Mouse (Mus musculus): ENCODE measurements around the gene Acta2. TPM values are rescaled to one million over a fixed set of nuclear protein-coding genes. Genes with fewer than 3 reads are reported as not detected.

Gene Acta2
- polyA plus RNA-seq, 1 experiment from 2014 or later: 18.6 TPM

DNA sequence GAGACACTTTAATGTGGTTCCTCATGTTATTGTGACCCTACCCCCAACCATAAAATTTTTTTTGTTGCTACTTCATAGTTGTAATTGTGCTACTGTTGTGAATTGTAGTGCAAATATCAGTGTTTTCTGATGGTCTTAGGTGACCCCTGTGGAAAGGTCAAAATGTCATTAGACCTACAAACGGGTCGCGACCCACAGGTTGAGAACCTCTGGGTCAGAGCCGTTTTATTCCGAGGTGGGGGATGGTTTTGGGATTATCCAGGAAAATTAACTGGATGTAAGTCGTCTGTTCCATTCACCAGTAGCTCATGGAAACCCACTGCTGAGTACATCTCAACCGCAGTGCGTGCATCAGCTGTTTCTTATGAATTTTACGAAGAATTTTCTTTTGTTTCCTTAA lies 61.7 kb downstream of the Acta2 start:
- Histone ChIP-seq H3K9me3 (no peaks in the 10 kb centered on the region), H3K36me3 (replicated peaks) (no peaks in the 10 kb centered on the region), H3K27me3 (replicated peaks; ENCODE audit: low read depth, poor library complexity, severe bottlenecking) (peaks cover 30% of the 10 kb centered on the region), H3K4me1 (peaks cover 44% of the 10 kb centered on the region), H3K4me3 (peak overlapping the region; percentile 83), H3K27ac (replicated peaks) (no peak overlapping the region; the same call in 1 of the 2 replicates)
- 42% methylated on average over 9 of the region's 9 CpGs for WGBS
- no peak for DNase-seq (ENCODE audit: low spot score)

DNA sequence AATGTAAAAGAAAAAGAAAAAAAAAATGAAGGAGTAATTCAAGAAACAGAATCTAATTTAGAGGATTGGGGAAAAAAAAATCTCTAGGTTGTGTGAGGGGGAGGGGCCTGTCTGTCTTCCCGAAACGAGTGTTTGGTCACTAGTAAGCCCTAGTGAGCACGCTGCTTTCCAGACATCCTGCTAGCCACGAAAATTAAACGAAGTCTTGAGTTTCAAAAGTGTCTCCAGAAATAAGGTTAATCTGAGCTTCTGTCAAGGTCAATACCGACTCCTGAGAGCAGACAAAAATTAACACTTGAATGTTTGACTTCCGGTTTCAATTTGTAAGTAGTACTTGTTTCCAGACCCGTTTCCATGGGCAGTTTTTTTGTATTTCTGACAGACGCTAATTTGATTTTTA lies 62.2 kb downstream of the Acta2 start:
- Histone ChIP-seq H3K27me3 (replicated peaks; ENCODE audit: low read depth, poor library complexity, severe bottlenecking) (peaks cover 30% of the 10 kb centered on the region), H3K36me3 (replicated peaks) (no peaks in the 10 kb centered on the region), H3K4me1 (peaks cover 43% of the 10 kb centered on the region), H3K27ac (replicated peaks) (no peak overlapping the region), H3K4me3 (peak overlapping the region; percentile 83), H3K9me3 (no peaks in the 10 kb centered on the region)
- peak; percentile 46 for DNase-seq (ENCODE audit: low spot score)
- 9% methylated on average over 9 of the region's 9 CpGs for WGBS

DNA sequence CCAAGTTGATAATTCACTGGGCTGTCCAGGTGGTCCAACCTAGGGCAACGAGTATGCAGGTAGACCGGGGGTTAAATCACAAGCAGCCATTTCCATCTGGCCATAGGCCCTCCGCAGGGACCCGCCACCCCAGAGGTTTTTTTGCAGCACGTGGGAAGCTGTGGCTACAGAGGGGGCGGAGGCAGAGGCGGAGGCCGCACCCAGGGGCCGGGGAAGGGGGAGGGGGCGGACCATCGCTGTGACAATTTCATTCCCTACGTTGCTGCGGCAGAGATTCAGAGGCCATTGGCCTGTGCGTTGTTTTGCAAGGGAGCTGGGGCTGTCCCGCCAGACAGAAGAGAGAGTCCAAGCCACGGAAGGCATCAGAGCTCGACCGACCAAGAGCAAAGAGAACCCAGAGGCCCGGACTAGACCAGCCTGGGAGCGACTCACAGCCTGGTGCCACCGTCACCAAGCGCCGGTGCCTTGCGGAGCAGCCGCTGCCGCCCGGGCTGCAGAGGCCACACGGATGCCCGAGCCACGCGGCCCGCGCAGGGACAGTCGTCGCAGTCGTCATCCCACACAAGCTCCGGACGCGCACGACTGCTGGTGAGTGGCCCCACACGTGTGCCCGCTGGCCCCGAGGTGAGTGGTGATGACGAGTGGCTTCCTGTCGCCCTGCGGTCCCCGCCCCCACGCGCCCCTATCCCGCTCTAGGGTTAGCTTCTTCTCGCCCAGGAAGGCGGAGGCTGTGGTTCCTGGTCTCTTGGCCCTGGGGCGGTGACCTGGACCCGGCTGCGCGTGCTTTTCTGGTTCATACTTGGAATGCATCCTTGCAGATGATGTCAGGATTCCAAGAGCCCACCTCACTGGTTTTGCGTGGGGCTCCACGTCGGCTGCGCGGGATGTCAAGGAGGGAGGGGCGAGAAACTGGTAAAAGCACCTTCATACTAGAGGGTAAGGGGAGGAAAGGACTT lies 63.1 kb downstream of the Acta2 start, which contains the start of gene Stambpl1:
Gene Stambpl1 (plus strand): TSS at position 222 of the 956 bp plus-strand sequence.
- Histone ChIP-seq H3K9me3 (no peaks in the 10 kb centered on the region), H3K4me1 (peaks cover 41% of the 10 kb centered on the region), H3K36me3 (replicated peaks) (no peaks in the 10 kb centered on the region), H3K27me3 (replicated peaks; ENCODE audit: low read depth, poor library complexity, severe bottlenecking) (peaks cover 30% of the 10 kb centered on the region), H3K27ac (replicated peaks) (peak within 1 kb of the TSS; percentile 85), H3K4me3 (peak within 1 kb of the TSS; percentile 83)
- WGBS: under 1% methylated on average over 62 of the region's 62 CpGs
- peak; percentile 77 for DNase-seq (ENCODE audit: low spot score)

DNA sequence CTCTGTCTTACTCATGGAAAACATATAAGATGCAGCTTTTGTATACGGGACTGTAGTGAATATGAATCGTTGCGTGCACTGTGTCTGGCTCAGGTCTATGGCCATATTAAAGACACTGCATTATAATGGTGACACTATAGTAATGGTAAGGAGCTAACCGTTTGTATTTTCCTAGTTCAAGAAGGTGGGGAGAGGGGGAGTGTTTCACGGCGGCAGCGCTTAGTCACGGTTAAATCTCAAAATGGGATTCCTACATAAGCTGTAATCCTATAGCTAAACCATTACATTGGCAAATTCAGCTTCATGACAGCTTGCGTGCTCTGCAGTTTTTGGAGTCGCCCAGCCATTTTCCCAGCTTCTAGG lies 63.8 kb downstream of the Acta2 start:
- H3K36me3 ChIP-seq (replicated peaks): no peaks in the 10 kb centered on the region
- peaks cover 30% of the 10 kb centered on the region for H3K27me3 ChIP-seq (replicated peaks; ENCODE audit: low read depth, poor library complexity, severe bottlenecking)
- 20% methylated on average over 10 of the region's 10 CpGs for WGBS
- no peaks in the 10 kb centered on the region for H3K9me3 ChIP-seq
- H3K4me3 ChIP-seq: peak overlapping the region; percentile 83
- H3K4me1 ChIP-seq: peaks cover 41% of the 10 kb centered on the region
- no peak for DNase-seq (ENCODE audit: low spot score)
- H3K27ac ChIP-seq (replicated peaks): no peak overlapping the region

Other genes starting within 250 kb of the Acta2 start
- not detected in 2 replicates for gene Lipk, start 247.3 kb downstream of the Acta2 start, polyA plus RNA-seq (2016; fragmentation: Nextera tagmentation; extraction: Ambion mirVana)
- gene Lipn, start 188.2 kb downstream of the Acta2 start, polyA plus RNA-seq (2016; fragmentation: Nextera tagmentation; extraction: Ambion mirVana): not detected in 2 replicates
- gene Lipm, start 154.7 kb downstream of the Acta2 start, polyA plus RNA-seq (2016; fragmentation: Nextera tagmentation; extraction: Ambion mirVana): not detected in 2 replicates
- 0.34 TPM in 1 of 2 replicates, not detected in the other for gene Ankrd22, start 89.5 kb downstream of the Acta2 start, polyA plus RNA-seq (2016; fragmentation: Nextera tagmentation; extraction: Ambion mirVana)
- gene Stambpl1, start 63.4 kb downstream of the Acta2 start, polyA plus RNA-seq (2016; fragmentation: Nextera tagmentation; extraction: Ambion mirVana): 7.7 and 7.9 TPM in 2 replicates
- 0.57 and 0.82 TPM in 2 replicates for gene Fas, start 35.1 kb upstream of the Acta2 start, polyA plus RNA-seq (2016; fragmentation: Nextera tagmentation; extraction: Ambion mirVana)
- 0.25 and 0.72 TPM in 2 replicates for gene Ch25h, start 219.6 kb upstream of the Acta2 start, polyA plus RNA-seq (2016; fragmentation: Nextera tagmentation; extraction: Ambion mirVana)